Mouse (Mus musculus) heart, postnatal 0 days (tissue): ENCODE measurements at regions not wholly inside any gene's neighbourhood (a gene's known extent, or its start where the extent isn't known, plus 50 kb on each side); places are given as distances from the start of the nearest gene placed in this dataset.

Experiments used
- ATAC-seq: fragments of 200-750 bp; cut with Nextera tagmentation; 2 replicates; pipeline ENCODE4 v1.8.0; 2017; ENCODE audit warnings: low read depth, moderate number of reproducible peaks, moderate library complexity; ENCODE audit not compliant: insufficient read depth
- DNase-seq: peaks from one replicate; pipeline ENCODE4 v3.0.0-alpha.2; 2016; ENCODE audit warnings: low spot score
- H3K27ac ChIP-seq: fragments of 300-500 bp; sonication (generic); 2 replicates; pipeline ENCODE4 v1.5.1; 2014; ENCODE audit warnings: low read depth, mild to moderate bottlenecking
- H3K27me3 ChIP-seq: fragments of 300-500 bp; sonication (generic); 2 replicates; pipeline ENCODE4 v1.6.1; 2014; ENCODE audit warnings: low read length, mixed read lengths; ENCODE audit not compliant: control insufficient read depth, insufficient read depth
- H3K36me3 ChIP-seq: fragments of 300-500 bp; sonication (generic); replicated peaks from 2 replicates; pipeline ENCODE4 v1.6.1; 2014; ENCODE audit warnings: low read length, mixed read lengths; ENCODE audit not compliant: control insufficient read depth, insufficient read depth
- H3K4me1 ChIP-seq: fragments of 300-500 bp; sonication (generic); 2 replicates; pipeline ENCODE4 v1.6.1; 2014; ENCODE audit warnings: antibody characterized with exemption; ENCODE audit not compliant: control insufficient read depth, insufficient read depth
- H3K4me2 ChIP-seq: fragments of 300-500 bp; sonication (generic); 2 replicates; pipeline ENCODE4 v1.6.1; 2014; ENCODE audit warnings: low read depth, mild to moderate bottlenecking, low read length, moderate library complexity
- H3K4me3 ChIP-seq: fragments of 300-500 bp; sonication (generic); 2 replicates; pipeline ENCODE4 v1.5.1; 2014; ENCODE audit warnings: low read depth, low read length
- H3K9ac ChIP-seq: fragments of 300-500 bp; sonication (generic); replicated peaks from 2 replicates; pipeline ENCODE4 v1.6.1; 2014; ENCODE audit warnings: low read depth, low read length, mixed read lengths
- H3K9me3 ChIP-seq: fragments of 300-500 bp; sonication (generic); replicated peaks from 2 replicates; pipeline ENCODE4 v1.6.1; 2016; ENCODE audit warnings: low read length; ENCODE audit not compliant: control insufficient read depth
- CTCF ChIP-seq: IDR thresholded peaks from 2 replicates; pipeline ENCODE4 v1.5.1; 2016; ENCODE audit warnings: antibody characterized with exemption, control low read depth, low read depth
- EP300 ChIP-seq: IDR thresholded peaks from 2 replicates; pipeline ENCODE4 v1.6.1; 2016; ENCODE audit warnings: antibody characterized with exemption, low read depth
- WGBS: fragments of 180-500 bp; shearing (Covaris S2); extraction: QIAGEN DNeasy Blood & Tissue Kit; methylation state at CpG from one replicate; pipeline ENCODE4 v1.1.7; 2014; 5-methylcytosine and 5-hydroxymethylcytosine counted together

- H3K27ac ChIP-seq, result no peak overlapping the region
- no peak overlapping the region for H3K4me3 ChIP-seq
- DNase-seq (no peak), ATAC-seq (no peak)
- no peaks in the 10 kb centered on the region for H3K9me3 ChIP-seq
- TF ChIP-seq CTCF, result no peak
- TF ChIP-seq EP300, result no peak
- H3K4me2 ChIP-seq, result no peak overlapping the region
- no peaks in the 10 kb centered on the region for H3K27me3 ChIP-seq
- no peak overlapping the region for H3K9ac ChIP-seq
- H3K4me1 ChIP-seq, result no peaks in the 10 kb centered on the region
- H3K36me3 ChIP-seq, result no peaks in the 10 kb centered on the region
- 57% methylated on average over 3 of the region's 3 CpGs for WGBS
Observed at GRCm38 (mm10) chr12:25365600-25366267, 268.8 kb upstream of the Id2 start.

- Histone ChIP-seq H3K4me3 (no peak overlapping the region), H3K36me3 (no peaks in the 10 kb centered on the region), H3K4me1 (no peaks in the 10 kb centered on the region), H3K27me3 (no peaks in the 10 kb centered on the region), H3K9me3 (no peaks in the 10 kb centered on the region), H3K9ac (no peak overlapping the region), H3K27ac (no peak overlapping the region), H3K4me2 (no peak overlapping the region)
- ATAC-seq (no peak), DNase-seq (no peak)
- 61% methylated on average over 7 of the region's 7 CpGs for WGBS
- TF ChIP-seq CTCF, result no peak
- no peak for TF ChIP-seq EP300
Observed at GRCm38 (mm10) chr12:25364966-25365568, 268.1 kb upstream of the Id2 start.

GRCm38 (mm10) chr12:25363839-25364238 is 266.9 kb upstream of the Id2 start:
- Histone ChIP-seq H3K27me3 (no peaks in the 10 kb centered on the region), H3K9me3 (no peaks in the 10 kb centered on the region), H3K9ac (no peak overlapping the region), H3K4me2 (no peak overlapping the region), H3K4me1 (no peaks in the 10 kb centered on the region), H3K36me3 (no peaks in the 10 kb centered on the region), H3K27ac (no peak overlapping the region), H3K4me3 (no peak overlapping the region)
- no peak for ATAC-seq
- TF ChIP-seq EP300, result no peak
- 74% methylated on average over 9 of the region's 9 CpGs for WGBS
- peak; percentile 10 for DNase-seq

- H3K4me2 ChIP-seq, result no peak overlapping the region
- no peak overlapping the region for H3K9ac ChIP-seq
- H3K27ac ChIP-seq, result no peak overlapping the region
- DNase-seq (no peak), ATAC-seq (no peak)
- 68% methylated on average over 3 of the region's 3 CpGs for WGBS
- TF ChIP-seq EP300, result no peak
- no peak for TF ChIP-seq CTCF
- H3K36me3 ChIP-seq, result no peaks in the 10 kb centered on the region
- H3K27me3 ChIP-seq, result no peaks in the 10 kb centered on the region
- H3K4me3 ChIP-seq, result no peak overlapping the region
- H3K4me1 ChIP-seq, result no peaks in the 10 kb centered on the region
- H3K9me3 ChIP-seq, result no peaks in the 10 kb centered on the region
Observed at GRCm38 (mm10) chr12:25363341-25363740, 266.4 kb upstream of the Id2 start.

DNA sequence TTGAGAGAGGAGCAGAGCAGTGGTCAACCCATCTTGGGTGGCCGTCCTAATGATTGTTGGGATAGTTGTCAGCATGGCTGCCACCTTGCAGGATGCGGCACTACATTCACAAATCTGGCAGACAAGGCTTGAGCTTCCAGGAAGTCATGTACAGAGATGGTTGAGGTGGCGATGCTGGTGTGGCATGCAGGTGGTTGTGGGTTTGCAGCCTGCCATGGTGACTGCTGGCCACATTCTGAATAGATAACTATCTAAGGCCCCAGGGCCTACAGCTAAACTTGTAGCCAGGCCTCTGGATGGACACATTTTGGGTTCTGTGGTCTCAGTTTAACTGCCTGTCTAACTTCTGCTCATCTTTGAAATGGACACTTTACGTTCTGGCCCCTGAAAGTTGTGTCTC is 265.8 kb upstream of the Id2 start:
- H3K4me2 ChIP-seq, result no peak overlapping the region
- ATAC-seq, result no peak
- WGBS, result 90% methylated on average over 4 of the region's 4 CpGs
- H3K36me3 ChIP-seq, result no peaks in the 10 kb centered on the region
- H3K27me3 ChIP-seq, result no peaks in the 10 kb centered on the region
- H3K27ac ChIP-seq, result no peak overlapping the region
- no peak for DNase-seq
- H3K9me3 ChIP-seq, result no peaks in the 10 kb centered on the region
- TF ChIP-seq CTCF (no peak), EP300 (no peak)
- H3K9ac ChIP-seq, result no peak overlapping the region
- no peak overlapping the region for H3K4me3 ChIP-seq
- H3K4me1 ChIP-seq, result no peaks in the 10 kb centered on the region

DNA sequence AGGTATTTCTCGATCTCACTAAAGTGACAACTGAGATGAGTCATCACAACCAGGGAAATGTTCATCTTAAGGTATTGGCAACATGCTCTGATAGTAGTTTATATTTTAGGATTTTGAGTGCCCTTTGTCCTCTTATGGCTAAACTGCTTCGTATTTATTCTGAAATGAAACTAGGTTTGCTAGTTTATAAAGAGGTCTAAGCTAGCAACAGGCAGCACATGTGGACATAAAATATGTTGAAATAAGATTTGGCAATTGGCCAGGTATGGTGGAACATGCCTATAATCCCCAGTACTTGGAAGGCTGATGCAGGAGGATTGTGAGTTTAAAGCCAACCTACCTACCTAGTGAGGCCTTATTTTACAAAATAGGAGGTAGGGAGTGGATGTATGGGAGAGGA is 263.8 kb upstream of the Id2 start:
- no peak overlapping the region for H3K4me3 ChIP-seq
- no peak overlapping the region for H3K9ac ChIP-seq
- 94% methylated on average over 2 of the region's 2 CpGs for WGBS
- no peak for TF ChIP-seq EP300
- TF ChIP-seq CTCF, result no peak
- no peak for DNase-seq
- H3K27me3 ChIP-seq, result no peaks in the 10 kb centered on the region
- H3K9me3 ChIP-seq, result no peaks in the 10 kb centered on the region
- H3K27ac ChIP-seq, result no peak overlapping the region
- H3K4me1 ChIP-seq, result no peaks in the 10 kb centered on the region
- ATAC-seq, result no peak
- H3K4me2 ChIP-seq, result no peak overlapping the region
- H3K36me3 ChIP-seq, result no peaks in the 10 kb centered on the region
